Mouse (Mus musculus): ENCODE measurements at regions not wholly inside any gene's neighbourhood (a gene's known extent, or its start where the extent isn't known, plus 50 kb on each side); places are given as distances from the start of the nearest gene placed in this dataset.
"Not testable (repeated sequence)": the region's sequence is repeated elsewhere in the genome, so short reads cannot be mapped to it uniquely, and the experiment has no call there.

DNA sequence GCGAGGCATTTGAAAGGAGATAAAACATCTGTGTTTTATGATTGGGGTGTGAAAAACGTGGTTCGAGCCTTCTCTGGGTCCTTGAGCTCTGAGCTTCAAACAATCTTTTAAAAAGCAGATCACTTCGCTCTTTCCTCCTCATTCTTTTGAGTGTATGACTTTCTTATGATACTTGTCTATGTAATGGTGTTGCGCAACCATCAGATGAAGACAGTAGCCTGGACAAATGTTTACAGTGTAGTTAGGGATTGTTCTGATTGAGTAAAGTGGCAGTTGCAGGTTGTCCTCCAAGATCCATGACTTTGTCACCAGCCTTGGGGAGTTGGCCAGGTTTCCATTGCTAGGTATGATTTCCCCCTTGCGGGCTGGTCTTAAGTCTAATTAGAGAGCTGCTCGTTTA lies 116.1 kb upstream of the Pfn2 start:
- DNase-seq: no peak

GRCm38 (mm10) chr3:57970614-57971013 lies 122.7 kb upstream of the Pfn2 start:
- not testable (repeated sequence) for DNase-seq

DNA sequence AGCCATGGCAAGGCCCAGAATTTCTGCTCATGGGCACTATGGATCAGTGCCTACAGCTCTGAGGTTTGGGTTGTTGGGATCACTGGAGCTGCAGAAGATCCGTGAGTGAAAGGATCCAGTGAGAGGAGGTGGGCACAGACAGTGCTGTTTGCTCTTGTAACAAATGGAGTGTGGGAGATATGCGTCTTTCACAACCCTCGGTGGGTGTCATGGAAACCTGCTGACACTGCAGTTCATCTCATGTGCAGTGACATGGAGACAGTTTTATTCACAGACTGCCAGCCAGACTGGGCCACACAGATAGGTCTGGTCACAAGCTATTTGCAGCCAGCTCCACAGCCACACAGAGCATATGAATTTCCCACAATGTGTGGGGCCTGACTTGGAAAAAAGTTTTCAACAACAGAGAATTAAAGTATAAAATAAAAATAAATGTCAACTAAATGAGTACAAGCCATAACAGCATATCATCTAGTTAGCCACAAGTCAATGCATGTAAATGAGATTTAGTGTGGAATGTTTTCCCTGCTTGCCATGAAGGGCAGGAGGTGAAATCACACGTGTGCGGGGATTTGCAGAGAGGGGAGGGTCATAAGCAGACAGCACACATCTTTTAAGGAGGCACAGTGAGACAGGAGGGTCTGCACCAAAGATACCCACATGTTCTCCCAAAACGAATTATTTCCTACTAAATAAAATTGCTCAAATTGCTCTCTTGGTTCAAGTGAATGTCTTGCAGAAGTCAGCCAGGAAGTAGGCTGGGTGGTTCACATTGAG lies 124.8 kb upstream of the Pfn2 start:
- DNase-seq: no peak

DNA sequence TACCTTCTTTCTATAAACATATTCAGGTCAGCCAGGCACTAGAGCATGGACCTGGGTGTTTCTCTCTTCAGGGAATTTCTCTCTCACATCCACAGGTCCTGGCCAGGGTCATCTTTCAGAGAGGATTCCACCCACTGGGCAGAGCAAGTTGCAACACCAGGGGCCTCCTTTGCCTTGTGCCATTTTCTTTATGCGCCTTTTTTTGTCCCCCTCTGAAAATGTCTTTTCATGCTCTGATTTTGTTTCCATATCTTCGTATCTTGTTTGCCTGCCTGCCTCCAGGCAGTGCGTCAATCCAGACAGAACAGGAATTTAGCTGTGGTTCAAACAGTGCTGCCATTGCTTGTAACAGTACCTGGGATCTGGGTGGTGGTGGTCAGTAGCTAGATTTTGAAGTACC lies 125.7 kb upstream of the Pfn2 start:
- DNase-seq: no peak

- DNase-seq: no peak
These were observed 127.5 kb upstream of the Pfn2 start for GRCm38 (mm10) chr3:57975379-57975778.

DNA sequence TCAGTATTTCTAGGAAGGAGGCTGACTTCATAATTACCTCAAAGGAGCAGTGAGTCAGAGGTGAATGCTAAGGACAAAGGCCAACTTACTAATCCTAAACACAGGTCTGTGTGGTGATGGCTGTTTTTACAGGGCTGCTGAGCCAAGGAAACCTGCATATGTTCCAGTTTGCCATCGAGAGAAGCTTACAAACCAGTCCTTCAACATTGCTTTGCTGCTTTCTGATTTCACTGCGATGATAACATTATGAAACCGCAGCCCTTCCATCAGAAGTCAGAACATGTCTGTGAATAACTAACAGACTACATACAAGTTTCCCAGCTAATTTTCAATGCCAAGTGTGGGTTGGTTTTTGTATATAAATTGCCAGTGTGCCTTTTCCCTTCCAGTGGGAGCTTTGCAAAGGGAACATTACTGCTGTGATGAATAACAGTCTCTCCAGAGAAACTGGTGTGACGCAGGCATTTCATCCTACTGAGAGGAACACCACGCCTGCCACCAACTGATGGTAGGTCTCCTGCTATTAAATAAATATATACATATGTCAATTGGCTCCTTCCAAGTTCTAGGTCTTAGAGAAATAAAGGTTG lies 128.9 kb upstream of the Pfn2 start:
- no peak for DNase-seq

GRCm38 (mm10) chr3:57988175-57988574 lies 140.3 kb upstream of the Pfn2 start:
- no peak for DNase-seq

GRCm38 (mm10) chr3:57990738-57991137 lies 142.9 kb upstream of the Pfn2 start:
- no peak for DNase-seq

GRCm38 (mm10) chr3:57998121-57999102 lies 150.5 kb upstream of the Pfn2 start:
- DNase-seq: no peak

GRCm38 (mm10) chr3:58002792-58003574 lies 155.1 kb upstream of the Pfn2 start:
- DNase-seq: peak; percentile 19

DNA sequence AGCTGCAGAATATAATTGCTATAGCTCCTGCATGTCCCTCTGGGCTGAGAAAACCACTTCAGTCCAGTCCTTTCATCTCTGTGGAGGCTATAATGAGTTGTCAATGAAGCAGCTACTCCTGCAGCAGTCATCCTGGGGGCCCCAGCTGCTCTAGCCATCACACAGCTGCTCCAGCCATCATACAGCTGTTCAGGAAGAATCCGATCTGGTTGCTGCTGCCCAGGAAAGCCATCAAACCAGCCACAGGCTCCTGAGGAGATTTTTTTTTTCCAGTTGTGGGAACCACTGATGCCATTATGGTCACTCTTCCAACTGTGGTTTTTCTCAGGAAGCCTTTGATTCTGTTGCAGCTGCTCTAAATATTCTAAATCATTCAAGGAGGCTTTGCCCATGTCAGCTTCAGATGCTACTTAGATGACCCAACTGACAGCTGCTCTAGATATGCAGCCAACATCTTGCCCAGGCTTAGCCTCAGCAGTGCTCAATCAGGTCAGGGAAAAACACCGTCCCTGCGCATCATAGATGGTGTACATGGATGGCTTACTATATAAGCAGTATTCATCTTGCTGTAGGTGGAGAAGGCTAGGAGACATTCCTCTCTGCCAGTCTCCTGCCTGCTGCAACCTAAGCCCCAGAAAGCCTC lies 177.0 kb upstream of the Pfn2 start:
- no peak for DNase-seq

- DNase-seq: no peak
These were observed 201.7 kb upstream of the Pfn2 start for GRCm38 (mm10) chr3:58049618-58050017.

DNA sequence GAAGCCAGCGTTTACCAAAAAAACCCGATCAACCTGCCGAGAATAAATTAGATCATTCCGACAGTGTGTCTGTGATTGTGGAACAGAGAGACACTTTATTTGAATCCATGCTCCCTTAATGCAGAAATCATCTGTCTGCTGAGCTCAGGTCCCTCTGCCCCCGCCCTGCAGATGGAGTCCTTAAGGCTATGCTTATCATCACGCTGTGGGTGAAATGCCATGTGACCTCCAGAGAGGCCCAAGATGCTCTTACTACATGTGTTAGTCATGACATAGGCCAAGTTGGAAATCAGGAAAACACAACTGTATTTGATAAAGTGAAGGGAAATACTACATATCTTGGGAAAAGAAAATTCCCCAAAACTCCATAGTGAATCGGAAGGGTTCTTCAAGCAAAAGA lies 206.8 kb upstream of the Pfn2 start:
- no peak for DNase-seq

DNA sequence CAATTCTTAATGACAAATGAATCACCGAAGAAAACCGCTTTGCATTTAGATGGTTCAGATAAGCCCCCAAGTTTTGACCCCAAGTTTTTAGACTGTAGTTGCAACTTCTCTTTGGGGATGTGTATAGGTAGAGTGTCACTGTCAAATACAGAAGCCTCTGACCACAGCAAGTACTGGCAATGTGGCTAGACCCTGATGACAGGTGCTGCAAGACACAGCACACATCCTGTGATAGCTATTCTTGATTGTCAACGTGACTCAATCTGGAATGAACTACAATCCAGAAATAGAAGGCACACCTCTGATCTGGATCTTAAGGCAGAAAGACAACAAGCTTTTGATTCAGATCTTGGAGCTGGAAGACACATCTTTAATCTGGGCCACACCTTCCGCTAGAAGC lies 207.3 kb upstream of the Pfn2 start:
- DNase-seq: no peak

- DNase-seq: no peak
These were observed 208.5 kb upstream of the Pfn2 start for GRCm38 (mm10) chr3:58056191-58057063.

GRCm38 (mm10) chr3:58057064-58057396 lies 209.2 kb upstream of the Pfn2 start:
- no peak for DNase-seq

DNA sequence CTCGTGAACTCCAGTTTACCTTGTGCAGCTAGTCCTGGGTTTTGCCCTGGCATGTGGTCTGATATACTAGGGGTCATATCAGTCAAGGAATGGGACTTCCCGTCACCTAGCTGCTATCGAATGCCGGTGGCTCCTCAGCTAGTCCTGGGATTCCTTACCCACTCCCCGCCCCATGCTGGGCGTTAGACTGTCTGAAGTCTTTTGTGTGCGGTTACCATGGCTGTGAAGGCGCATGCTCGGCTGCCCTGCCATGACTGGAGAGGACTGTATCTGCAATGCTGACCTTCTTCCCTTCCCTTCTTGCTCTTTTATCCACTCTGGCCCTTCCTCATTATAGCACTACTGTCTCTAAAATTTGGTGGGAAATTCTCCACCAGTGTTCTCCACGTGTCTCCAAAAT lies 210.3 kb upstream of the Pfn2 start:
- no peak for DNase-seq

- DNase-seq: no peak
These were observed 216.1 kb upstream of the Pfn2 start for GRCm38 (mm10) chr3:58063852-58064549.

DNA sequence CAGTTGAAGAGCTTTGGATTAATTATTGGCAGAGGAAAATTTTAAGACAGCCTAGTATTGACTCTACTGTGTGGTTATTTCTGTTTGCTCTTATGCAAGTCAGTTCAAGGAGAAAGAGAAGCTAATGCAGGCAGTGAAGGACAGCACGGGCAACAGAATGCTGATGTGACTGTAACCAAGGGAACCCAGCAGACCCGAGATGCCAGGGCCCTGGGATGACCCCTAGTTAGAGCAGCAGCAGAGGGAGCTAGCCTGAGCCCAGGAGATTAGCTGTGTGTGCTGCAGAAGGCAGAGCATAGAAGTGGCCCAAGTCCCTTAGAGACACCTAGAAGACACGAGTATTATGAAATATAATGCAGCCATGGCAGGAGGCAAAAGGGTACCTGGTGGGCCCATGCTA lies 223.7 kb upstream of the Pfn2 start:
- DNase-seq: no peak

- DNase-seq: no peak
These were observed 224.5 kb upstream of the Pfn2 start for GRCm38 (mm10) chr3:58072230-58072839.

Data from adrenal gland, postnatal 10 days (tissue).